Mouse (Mus musculus): ENCODE measurements at regions not wholly inside any gene's neighbourhood (a gene's known extent, or its start where the extent isn't known, plus 50 kb on each side); places are given as distances from the start of the nearest gene placed in this dataset.
"Not testable (repeated sequence)": the region's sequence is repeated elsewhere in the genome, so short reads cannot be mapped to it uniquely, and the experiment has no call there.

- Histone ChIP-seq H3K4me3 (ENCODE audit: insufficient read depth, low read depth, low read length) (no peak overlapping the region), H3K4me1 (ENCODE audit: control insufficient read depth, insufficient read depth, insufficient read length, low read length) (no peaks in the 10 kb centered on the region), H3K27ac (replicated peaks; ENCODE audit: low read depth, low read length) (no peak overlapping the region)
These were observed 475.3 kb downstream of the Lmo7 start for GRCm38 (mm10) chr14:102204881-102205671.

DNA sequence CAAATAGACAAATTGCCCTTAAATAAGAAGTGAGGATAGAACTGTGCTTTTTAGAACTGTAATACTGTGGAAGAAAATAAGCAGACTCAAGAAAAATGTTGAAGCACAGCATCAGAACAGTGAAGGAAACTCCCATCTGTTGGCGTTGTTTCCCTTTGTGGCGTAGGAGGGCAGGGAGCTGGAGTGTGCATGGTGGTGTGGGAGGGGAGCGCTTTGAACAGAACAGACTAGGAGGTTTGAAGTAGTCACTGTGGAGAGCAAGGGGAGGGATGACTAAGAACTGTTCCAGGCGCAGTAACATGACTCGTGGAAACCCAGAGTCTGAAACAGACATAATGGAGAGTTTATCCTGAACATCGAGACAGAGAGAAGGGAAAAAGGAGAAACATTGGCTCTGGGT, 469.7 kb downstream of the Lmo7 start:
- Histone ChIP-seq H3K4me1 (ENCODE audit: control insufficient read depth, insufficient read depth, insufficient read length, low read length) (no peaks in the 10 kb centered on the region), H3K4me3 (ENCODE audit: insufficient read depth, low read depth, low read length) (no peak overlapping the region), H3K27ac (replicated peaks; ENCODE audit: low read depth, low read length) (no peak overlapping the region)

DNA sequence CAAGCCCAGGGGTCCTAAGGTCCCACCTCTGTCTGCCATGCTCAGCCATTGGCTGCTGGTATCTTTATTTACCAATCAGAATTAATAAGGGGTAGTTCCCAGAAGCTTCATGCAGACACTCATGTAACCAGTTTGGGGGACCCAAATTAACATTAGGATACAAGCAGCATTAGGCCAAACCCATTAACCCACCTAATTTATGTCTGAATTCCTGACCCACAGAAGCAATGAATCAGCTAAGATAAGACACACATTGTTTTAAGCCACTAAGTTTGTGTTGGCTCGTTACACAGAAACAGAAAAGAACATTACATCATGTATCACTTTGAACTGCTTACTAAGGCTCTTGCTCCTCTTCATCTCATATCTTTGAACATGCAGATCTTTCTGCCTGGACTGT, 461.0 kb downstream of the Lmo7 start:
- Histone ChIP-seq H3K4me1 (ENCODE audit: control insufficient read depth, insufficient read depth, insufficient read length, low read length) (no peaks in the 10 kb centered on the region), H3K4me3 (ENCODE audit: insufficient read depth, low read depth, low read length) (no peak overlapping the region), H3K27ac (replicated peaks; ENCODE audit: low read depth, low read length) (no peak overlapping the region)

DNA sequence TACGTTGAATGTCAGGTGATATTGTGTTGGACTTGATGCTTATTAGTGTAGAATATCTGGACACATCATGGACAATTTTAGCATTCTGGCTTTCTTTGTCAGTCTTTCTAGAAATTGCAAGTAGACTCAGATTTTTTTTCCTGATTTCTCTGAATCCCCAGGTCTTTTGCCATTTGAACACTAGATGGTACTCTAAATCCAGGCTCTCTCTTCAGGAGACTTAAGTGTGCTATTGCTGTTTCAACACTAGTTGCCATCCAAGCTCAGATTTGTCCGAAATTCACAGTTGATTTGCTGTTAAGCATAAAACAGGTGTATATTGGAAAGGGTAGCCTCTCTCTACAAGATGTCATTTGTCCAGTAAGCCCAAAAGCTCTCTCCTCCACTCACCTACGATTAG, 451.5 kb downstream of the Lmo7 start:
- H3K27ac ChIP-seq (replicated peaks; ENCODE audit: low read depth, low read length), result no peak overlapping the region
- H3K4me3 ChIP-seq (ENCODE audit: insufficient read depth, low read depth, low read length), result no peak overlapping the region

DNA sequence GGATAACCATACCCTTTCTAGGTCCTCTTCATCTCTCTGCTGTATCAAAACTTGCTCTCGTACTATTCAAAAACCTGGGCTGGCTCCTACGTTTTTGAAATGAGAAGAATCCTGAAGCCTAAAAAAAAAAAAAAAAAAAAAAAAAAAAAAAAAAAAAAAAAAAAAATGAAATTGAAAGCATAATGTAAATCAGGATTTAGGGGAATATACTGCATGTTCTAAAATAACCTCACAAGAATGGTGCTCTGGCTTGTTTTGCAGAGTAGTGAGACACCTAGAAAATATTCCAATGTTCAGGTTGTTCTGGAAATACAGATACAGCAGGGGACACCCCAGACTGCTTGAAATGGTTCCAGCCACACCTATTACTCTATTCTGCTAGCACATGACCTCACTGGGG, 442.0 kb downstream of the Lmo7 start:
- Histone ChIP-seq H3K4me1 (ENCODE audit: control insufficient read depth, insufficient read depth, insufficient read length, low read length) (no peaks in the 10 kb centered on the region), H3K4me3 (ENCODE audit: insufficient read depth, low read depth, low read length) (no peak overlapping the region), H3K27ac (replicated peaks; ENCODE audit: low read depth, low read length) (no peak overlapping the region)

More for the DNA sequence above, 451.5 kb downstream of the Lmo7 start:
- no peaks in the 10 kb centered on the region for H3K4me1 ChIP-seq (ENCODE audit: control insufficient read depth, insufficient read depth, insufficient read length, low read length)

- H3K4me1 ChIP-seq (ENCODE audit: control insufficient read depth, insufficient read depth, insufficient read length, low read length), result no peaks in the 10 kb centered on the region
- H3K4me3 ChIP-seq (ENCODE audit: insufficient read depth, low read depth, low read length), result no peak overlapping the region
- H3K27ac ChIP-seq (replicated peaks; ENCODE audit: low read depth, low read length), result no peak overlapping the region
These were observed 431.8 kb downstream of the Lmo7 start for GRCm38 (mm10) chr14:102161291-102162284.

- H3K4me3 ChIP-seq (ENCODE audit: insufficient read depth, low read depth, low read length); H3K4me1 ChIP-seq (ENCODE audit: control insufficient read depth, insufficient read depth, insufficient read length, low read length); H3K27ac ChIP-seq (replicated peaks; ENCODE audit: low read depth, low read length): not testable (repeated sequence)
These were observed 420.7 kb downstream of the Lmo7 start for GRCm38 (mm10) chr14:102150410-102150809.

DNA sequence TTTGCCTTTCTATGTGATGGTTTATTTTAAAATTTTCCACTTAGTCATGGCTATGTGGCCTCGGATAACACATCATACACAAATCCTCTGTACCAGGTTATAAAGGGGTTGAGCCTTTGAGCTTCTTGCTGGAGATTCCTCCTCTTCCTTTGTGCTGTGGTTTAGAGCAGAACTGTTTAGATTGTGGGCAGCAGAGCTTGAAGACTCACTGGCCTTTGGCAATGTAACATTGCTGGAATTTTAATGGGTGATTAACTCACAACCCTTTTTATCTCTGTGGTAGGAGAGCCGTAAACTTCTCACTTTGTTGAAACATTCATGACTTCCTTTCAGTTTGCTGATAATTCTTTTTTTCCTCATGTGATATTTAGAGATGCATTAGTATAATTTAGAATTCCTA, 413.0 kb downstream of the Lmo7 start:
- H3K4me3 ChIP-seq (ENCODE audit: insufficient read depth, low read depth, low read length), result no peak overlapping the region
- H3K27ac ChIP-seq (replicated peaks; ENCODE audit: low read depth, low read length), result no peak overlapping the region

DNA sequence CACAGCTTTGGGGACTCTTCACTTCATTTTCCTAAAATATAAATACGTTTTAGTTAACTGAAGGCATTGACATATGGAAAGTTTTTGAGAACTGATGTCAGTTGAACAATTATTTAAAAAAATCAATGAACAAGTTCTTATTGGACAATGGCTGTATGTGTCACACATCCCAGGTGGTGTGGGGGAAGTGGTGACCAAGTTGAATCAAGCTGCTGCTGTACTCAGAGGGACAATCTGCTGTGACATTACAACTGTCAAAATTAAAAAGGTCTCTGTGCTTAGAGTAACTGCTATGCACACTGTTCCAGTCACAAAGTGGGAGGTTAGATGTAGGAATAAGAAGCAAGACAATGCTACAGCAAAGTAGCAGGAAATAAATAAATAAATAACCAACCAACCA, 409.2 kb downstream of the Lmo7 start:
- H3K27ac ChIP-seq (replicated peaks; ENCODE audit: low read depth, low read length), result no peak overlapping the region
- H3K4me1 ChIP-seq (ENCODE audit: control insufficient read depth, insufficient read depth, insufficient read length, low read length), result no peaks in the 10 kb centered on the region
- H3K4me3 ChIP-seq (ENCODE audit: insufficient read depth, low read depth, low read length), result no peak overlapping the region

More for the DNA sequence above, 413.0 kb downstream of the Lmo7 start:
- no peaks in the 10 kb centered on the region for H3K4me1 ChIP-seq (ENCODE audit: control insufficient read depth, insufficient read depth, insufficient read length, low read length)

DNA sequence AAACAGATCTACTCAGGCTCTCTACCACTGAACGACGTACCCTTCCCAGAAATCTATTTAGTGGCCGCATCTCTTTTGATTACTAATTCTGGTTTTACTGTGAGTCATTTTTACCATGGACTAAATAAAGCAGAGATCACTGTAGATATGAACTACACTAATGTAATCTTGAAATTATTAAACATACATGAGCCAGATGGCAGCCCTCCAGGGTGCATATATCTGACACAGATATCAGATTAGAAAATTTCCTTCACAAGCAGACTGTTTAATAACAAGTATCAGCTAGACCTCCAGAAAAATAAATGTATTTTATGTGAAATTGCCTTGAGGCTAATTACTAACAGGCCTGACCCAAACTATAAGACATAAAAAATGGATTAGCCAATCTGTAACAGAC, 388.4 kb downstream of the Lmo7 start:
- H3K4me1 ChIP-seq (ENCODE audit: control insufficient read depth, insufficient read depth, insufficient read length, low read length), result no peaks in the 10 kb centered on the region
- H3K27ac ChIP-seq (replicated peaks; ENCODE audit: low read depth, low read length), result no peak overlapping the region
- H3K4me3 ChIP-seq (ENCODE audit: insufficient read depth, low read depth, low read length), result no peak overlapping the region

DNA sequence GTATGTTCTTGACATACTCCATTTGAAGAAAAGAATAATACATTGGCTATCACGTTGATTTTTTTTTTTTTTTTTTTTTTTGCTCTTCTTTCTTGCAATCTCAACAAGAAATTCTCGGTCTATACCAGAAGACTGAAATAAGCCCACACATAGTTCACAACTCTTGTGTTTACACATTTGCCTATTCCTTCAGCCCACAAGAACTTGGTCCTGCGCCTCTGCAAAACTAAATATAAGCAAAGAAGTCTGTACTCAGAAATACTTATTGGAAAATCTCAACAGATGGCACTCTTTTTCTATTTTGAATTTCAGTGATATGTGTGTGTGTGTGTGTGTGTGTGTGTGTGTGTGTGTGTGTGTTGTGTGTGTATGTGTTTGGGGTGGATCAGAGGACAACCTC, 376.4 kb downstream of the Lmo7 start:
- Histone ChIP-seq H3K4me3 (ENCODE audit: insufficient read depth, low read depth, low read length) (no peak overlapping the region), H3K4me1 (ENCODE audit: control insufficient read depth, insufficient read depth, insufficient read length, low read length) (no peaks in the 10 kb centered on the region), H3K27ac (replicated peaks; ENCODE audit: low read depth, low read length) (no peak overlapping the region)

DNA sequence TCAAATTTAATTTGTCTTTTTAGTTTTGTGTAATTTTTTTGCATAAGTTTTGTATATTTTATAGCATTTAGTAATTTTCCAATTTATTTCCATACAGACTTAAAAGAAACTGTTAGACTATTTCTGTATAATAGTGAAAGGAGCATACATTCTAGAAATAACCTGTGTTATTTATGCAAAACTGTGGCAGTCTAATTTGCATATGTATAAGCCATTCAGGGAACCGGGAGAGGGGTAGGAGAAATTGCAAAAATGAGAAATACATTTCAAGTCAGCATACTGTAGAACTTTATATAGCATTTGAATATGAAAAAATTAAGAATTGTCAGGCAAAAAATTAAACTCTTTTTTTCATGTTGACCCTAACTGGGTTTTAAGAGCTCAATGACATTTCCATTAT, 364.3 kb downstream of the Lmo7 start:
- H3K4me3 ChIP-seq (ENCODE audit: insufficient read depth, low read depth, low read length), result no peak overlapping the region
- H3K27ac ChIP-seq (replicated peaks; ENCODE audit: low read depth, low read length), result no peak overlapping the region
- no peaks in the 10 kb centered on the region for H3K4me1 ChIP-seq (ENCODE audit: control insufficient read depth, insufficient read depth, insufficient read length, low read length)

- Histone ChIP-seq H3K4me1 (ENCODE audit: control insufficient read depth, insufficient read depth, insufficient read length, low read length) (no peaks in the 10 kb centered on the region), H3K27ac (replicated peaks; ENCODE audit: low read depth, low read length) (no peak overlapping the region), H3K4me3 (ENCODE audit: insufficient read depth, low read depth, low read length) (no peak overlapping the region)
These were observed 362.8 kb downstream of the Lmo7 start for GRCm38 (mm10) chr14:102092557-102092956.

DNA sequence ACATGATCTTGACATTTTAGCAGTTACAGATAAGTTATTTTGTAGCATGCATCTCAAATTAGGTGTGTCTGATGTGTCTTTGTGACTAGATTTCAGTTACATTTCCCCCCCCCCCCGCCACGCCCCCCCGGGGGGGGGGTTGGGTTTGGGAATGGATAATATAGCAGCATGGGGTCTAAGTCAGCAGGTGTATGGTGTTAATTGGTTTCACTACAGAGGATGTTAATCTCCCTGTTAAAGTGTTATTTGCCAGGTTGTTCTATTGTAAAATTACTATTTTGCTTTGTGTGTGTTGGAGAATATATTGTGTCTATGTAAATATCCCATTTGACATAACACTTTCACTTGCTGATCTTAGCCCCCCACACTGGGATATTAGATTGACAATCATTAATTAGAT, 319.2 kb downstream of the Lmo7 start:
- no peak overlapping the region for H3K27ac ChIP-seq (replicated peaks; ENCODE audit: low read depth, low read length)
- no peak overlapping the region for H3K4me3 ChIP-seq (ENCODE audit: insufficient read depth, low read depth, low read length)
- H3K4me1 ChIP-seq (ENCODE audit: control insufficient read depth, insufficient read depth, insufficient read length, low read length), result no peaks in the 10 kb centered on the region

DNA sequence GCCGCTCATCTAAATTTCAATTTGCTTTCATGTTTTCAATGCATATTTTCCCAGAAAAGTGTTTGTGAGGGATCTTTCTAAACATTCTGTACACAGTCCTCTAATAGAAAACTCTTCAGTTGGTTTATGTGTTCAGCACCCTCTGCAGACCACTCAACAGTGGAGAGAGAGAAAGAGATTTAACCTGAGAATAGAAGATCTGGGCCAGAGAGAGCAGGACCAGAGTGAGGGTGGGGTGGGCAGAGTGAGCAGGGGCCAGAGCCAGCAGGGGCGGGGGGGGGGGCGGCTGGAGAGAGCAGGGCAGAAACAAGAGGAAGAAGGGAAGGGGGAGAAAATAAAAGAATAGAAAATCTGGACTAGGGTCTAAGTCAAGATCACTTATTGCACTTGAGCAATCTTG, 318.7 kb downstream of the Lmo7 start:
- Histone ChIP-seq H3K27ac (replicated peaks; ENCODE audit: low read depth, low read length) (no peak overlapping the region), H3K4me1 (ENCODE audit: control insufficient read depth, insufficient read depth, insufficient read length, low read length) (no peaks in the 10 kb centered on the region), H3K4me3 (ENCODE audit: insufficient read depth, low read depth, low read length) (no peak overlapping the region)

All from brown adipose tissue, adult 24 weeks (tissue).